Mouse (Mus musculus) natural killer cell, adult 2 months (primary cell): ENCODE measurements around the gene Mcam.

ENCODE experiments used
- DNase-seq, 2 experiments: peaks; one replicate each; pipeline ENCODE4 v3.0.0; 2022; ENCODE audit warnings: low spot score in 2 of 2

Gene Mcam

DNA sequence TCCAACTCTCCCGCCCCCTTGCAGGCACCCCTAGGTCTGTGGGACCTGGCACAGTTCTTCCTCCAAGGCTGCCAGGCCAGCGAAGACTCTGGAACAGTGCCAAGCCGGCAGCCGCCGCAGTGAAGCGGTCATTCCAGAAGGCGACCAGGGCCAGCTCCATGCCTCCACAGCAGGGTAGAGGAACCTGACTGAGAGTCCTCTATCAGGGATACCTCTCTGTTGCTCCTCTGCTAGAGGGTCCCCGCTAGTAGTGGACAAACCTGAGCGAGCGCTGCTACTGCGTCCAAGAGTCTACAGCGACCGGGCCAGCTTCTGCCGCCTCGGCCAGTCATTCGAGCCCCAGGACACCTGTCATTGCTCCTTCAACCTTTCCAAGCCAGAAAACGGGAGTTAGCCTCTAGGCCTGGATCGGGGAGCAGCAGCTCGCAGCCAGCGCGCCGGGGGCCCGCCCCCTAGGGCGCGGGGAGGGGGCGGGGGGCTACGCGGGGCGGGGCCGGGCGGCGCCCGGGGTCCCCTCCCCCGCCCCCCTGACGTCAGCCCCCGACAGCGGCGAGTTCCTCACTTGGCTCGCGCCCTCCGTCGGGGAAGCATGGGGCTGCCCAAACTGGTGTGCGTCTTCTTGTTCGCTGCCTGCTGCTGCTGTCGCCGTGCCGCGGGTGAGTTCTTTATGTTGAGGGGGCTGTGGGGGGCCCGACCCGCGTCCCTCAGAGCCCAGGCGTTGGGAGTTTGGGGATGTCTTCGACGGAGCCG lies at the start of gene Mcam:
Gene Mcam (plus strand): TSS at position 369 of the 750 bp plus-strand sequence.
- DNase-seq, result no peak

DNA sequence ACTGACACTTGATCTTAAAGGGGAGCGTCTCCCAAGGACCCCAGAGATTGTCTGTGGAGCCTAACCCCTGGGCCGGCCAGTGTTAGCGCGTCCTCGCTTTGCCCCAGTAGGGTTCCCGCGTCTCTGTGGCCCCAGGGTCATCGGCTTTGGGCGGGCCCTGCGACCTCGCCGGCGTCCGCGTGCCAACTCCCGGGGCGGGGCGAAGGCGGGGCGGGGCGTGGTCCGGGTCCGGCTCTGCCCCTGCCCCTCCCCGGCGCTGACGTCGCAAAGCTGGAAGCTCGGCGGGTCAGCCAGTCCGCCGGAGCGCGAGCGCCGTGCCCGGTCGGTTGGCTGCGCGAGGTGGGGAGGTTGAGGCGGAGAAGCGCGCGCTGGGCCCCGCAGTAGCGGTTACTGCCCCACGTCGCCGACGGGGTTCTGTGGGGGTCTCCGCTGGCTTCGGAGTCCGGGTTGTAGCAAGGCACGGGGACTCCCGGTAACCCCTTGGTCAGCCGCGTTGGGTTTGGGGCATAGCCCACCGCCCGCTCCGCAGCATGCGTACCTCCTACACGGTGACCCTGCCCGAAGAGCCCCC lies 49.5 kb upstream of the Mcam start:
- DNase-seq, result peak; percentile 75 to 78

DNA sequence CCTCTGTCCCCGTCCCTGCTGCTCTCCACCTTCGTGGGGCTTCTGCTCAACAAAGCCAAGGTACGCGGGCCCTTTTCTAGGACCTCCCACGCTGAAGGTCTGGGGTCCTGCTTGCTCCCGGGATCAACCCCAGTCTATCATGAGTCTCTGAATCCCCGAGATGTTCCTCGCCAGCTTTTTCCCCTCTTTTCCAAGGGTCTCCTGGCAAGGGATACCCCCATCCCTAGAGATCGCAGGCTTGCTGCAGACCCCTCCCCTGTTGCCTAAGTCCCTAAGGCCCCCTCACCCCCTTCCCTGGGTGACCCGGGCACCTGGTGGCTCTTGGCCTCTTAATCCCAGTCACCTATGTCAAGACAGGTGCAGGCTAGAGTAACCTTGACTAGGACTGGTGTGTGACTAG lies 49.0 kb upstream of the Mcam start:
- DNase-seq, result no peak

DNA sequence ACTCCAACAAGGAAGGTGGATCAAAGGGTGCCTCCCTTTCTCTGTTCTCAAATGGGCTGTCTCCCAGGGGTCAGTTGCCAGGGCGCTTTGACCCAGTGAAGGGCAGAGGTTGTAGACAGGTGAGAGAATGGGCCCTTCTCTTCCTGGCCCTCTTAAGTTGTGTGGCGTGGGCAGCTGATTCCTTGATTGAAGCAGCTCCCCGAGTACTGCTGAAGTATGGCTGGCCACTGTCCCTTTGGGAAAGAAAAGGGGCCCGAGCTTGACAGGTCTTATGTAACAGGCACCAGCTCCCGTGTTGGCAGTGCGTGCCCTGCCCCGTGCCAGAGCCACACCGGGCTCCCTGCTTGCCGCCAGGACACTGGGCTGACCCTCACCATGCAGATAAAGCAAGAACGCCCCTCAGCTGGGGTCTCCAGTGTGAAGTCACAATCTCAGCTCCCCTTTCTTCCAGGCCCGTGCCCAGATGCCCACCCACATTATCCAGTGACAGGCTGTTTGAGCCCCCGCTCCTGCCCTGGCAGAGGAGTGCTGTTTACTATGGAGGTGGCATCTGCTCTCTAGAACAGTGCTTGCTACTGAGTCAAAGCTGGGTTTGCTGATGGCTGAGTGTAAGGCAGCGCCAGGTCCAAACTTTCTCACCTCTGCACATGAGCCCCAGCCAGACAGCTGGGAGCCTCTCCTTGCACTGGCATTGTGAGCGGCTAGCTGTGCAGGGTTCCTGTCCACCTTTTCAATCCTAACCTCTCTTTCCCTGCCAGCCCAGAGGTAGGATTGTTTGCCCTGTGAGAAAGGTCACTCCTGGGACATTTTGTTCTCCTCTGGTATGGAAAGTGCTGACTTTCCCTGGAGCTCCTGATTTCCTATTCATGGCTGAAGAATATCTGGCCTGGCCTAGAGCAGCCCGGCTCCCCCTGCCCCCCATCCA lies 48.3 kb upstream of the Mcam start:
- no peak for DNase-seq

DNA sequence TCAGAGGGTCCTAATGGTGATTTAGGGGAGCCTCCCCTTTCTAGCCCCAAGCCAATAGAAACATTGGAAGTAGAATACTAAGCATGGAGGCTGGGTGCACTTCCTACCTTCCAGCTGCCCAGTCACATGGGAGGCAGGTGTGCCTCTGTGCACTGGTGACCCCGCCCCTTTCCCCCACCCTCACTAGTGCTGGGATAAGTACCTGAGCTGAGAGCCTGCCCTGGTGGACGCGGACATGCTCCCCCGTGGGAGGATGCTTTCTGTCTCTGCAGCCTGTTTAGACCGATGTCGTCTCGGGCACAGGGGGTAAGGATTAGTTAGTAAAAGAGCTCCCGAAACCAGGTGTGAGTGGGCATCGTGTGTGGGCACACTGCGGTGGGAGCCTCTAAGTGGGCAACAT lies 47.3 kb upstream of the Mcam start:
- no peak for DNase-seq

DNA sequence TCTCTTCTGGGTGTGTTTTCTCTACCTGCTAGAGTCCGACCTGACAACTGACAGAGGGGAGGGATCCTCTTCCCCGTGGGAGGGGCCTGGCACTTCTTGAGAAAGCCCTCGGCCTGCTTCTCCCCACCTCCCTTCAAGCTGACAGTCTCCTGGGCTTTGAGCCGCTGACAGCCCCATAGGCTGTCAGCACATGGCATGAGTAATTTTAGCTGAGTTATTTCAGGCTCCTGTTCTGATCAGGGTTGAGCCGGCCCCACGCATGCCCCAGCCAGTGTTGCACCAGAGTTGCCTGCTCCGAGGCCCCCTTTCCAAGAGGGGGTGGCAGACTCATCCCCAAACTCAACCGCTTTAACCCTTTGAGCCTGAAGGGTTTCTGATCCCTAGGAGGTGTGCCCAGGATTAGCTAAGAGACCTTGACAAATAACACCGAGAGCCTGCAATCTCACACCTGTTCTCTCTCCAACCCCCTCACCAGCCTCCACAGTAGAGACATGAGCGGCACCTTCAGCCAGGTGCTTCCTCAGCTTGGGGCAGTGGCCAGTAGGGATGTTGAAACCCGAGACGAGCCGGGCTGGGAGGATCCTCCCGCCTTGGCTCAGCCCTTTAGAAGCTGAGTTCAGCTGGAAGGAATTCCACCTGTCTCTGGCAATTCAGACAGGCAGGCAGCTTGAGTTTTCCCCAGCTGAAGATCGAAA lies 46.4 kb upstream of the Mcam start:
- no peak for DNase-seq

DNA sequence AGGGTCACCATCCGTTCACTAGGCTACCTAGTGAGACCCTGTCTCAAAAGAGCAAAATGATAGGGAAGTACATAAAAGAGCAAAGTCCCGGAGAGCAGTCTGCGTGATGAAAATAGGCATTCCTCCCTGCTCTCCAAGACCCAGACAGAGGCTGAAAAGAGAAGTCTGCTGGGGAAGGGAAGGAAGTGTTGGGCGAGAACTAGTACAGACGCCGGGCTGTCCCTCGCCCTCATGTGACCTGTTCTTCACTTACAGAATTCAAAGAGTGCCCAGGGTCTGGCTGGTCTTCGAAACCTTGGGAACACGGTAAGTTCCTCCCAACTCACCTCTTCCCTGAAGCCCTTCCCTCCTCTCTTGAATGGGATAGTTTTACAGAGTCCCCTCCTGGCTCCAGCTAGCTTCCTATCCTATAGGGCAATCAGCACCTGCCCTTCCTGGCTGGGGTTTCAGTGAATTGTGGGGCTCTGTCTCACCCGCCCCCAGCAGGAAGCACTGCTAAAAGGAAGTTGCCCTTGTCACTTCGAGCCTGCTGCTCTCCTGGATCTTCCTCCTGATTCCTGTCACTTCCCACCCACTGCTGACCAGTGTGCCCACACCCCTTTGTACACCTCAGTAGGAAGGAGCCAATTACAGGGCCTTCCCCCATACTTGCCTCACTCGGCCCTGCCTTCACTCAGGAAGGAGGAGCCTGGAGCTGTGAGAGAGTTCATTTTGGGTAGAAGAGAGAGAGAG lies 45.2 kb upstream of the Mcam start:
- DNase-seq, result no peak

DNA sequence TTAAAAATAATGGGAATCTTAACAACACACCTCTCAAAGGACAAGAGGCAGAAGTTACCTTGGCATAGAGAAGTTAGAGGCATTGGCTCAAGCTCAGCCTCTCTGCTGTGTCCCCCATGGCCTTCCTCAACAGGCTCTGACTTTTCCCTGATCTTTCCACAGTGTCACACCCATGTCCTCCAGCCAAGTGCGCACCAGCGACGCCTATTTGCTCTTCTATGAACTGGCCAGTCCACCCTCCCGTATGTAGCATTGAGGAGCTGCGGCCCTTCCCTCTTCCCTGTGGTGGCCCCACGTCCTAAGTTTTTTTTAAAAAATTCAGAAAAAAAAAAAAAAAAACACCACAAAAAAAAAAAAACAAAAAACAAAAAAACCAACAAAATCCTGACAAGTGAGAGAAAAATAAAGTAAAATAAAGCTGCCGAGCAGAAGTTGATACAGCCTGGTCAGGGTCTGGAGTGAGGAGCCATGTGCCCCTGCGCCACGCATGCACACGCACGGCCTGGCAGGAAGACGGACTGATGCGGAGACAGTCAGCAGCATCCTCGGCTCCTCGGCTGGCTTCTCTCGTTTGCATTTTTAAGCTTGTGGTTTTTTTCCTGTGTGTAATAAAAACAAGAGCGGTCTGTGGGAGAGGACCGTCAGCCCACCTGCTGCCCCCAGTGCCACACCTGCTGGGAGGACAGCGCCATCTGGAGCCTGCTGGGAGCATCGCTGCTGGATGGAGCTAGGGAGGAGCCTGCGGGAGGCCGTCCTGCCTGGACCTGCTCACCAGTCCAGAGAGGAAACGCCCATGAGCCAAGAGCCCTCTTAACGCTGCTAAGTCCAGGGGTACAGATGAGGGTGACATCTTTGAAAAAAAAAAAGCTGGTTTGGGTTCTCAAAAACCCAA lies 40.4 kb upstream of the Mcam start:
- peak; percentile 57 to 80 for DNase-seq

DNA sequence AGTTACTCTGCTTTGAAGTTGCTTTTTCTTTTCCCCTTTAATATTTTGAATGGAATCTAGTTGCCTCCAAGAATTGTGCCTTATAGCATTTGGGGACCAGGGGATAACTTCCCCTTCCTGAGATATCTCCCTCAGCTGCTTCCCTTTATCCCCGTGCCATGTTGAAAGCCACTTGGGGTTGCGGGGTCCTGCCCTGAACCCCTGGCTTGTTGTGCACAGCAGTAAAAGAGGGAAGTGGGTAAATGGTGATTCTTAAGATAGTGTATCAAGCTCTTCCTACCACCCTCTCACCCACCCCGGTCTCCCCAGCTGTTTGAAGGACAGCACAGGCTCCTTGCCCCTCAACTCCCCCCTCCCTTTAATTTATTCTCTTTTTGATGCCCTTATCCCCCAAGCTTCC lies 39.5 kb upstream of the Mcam start:
- no peak for DNase-seq

DNA sequence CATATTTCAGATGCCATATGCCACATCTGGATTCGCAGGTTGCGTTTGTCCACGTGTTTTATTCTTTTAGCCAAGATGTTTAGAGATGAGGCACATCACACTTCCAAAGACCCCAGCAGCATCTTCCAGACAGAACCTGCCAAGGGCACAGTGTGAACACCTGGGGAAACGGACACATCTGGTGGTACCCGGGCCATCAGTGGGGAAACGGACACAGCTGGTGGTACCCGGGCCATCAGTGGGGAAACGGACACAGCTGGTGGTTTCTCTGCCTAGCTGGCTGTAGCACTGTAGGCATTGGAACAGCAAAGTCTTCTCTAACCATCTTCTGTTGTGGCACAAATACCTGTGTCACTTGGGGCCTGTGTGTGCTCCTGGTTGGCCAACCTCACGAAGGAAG lies 38.5 kb upstream of the Mcam start:
- DNase-seq, result no peak

DNA sequence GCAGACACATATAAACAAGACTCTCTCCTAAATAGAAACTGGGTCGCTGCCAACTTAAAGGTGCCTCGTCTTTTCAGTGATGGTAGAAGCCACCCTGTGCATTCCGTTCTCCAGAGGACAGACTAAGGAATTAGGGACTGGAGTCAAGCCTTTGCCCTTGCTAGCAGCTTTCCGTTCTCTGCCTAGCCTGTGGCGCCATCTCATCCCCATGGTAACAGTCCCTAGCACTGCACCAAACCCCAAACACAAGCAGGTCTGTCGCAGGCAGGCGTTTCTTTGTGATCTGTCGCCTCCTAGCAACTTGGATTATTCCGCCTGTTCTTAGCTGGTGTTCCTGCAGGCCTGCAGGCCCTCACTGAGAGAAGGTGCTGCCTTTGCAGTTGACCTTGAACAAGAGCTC lies 37.7 kb upstream of the Mcam start:
- no peak for DNase-seq

DNA sequence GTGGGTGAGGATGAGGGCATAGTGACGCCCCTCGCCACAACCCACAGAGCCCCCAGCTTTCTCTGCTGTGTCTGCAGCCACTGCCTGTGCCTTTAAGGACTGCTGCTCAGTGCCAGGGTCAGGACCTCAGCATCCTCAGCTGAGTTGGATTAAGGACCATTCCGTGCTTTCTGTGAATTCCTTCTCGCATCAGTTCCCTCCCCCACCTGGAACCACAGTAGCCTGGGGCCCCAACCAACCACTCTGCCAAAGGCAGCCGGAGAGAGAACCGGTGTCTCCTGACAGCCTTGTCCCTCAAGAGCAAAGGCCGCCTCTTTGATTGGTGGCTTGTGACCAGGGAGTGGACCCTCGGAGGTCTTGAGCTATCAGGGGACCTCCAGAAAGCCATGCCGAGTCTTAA lies 32.8 kb upstream of the Mcam start, which contains the start of gene Mfrp:
Gene Mfrp (plus strand): TSS at position 240 of the 400 bp plus-strand sequence.
- no peak for DNase-seq

DNA sequence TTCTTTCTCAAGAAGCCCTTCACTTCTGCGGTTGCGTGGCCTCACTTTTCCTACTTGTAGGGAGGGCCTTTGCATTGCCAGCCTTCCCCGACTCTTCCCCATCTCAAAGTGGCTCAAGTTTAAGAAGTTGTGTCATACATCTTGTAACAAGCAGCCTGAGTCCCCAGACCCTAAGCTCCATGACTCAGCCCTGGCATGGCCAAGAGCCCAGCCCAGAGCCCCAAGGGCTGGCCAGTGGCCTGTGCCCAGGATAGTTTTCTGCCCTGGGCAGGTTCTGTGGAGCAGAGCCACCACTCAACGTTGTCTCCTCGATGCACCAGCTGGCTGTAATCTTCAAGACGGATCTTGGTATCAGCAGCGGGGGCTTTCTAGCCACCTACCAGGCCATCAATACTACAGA lies 29.4 kb upstream of the Mcam start:
- no peak for DNase-seq

DNA sequence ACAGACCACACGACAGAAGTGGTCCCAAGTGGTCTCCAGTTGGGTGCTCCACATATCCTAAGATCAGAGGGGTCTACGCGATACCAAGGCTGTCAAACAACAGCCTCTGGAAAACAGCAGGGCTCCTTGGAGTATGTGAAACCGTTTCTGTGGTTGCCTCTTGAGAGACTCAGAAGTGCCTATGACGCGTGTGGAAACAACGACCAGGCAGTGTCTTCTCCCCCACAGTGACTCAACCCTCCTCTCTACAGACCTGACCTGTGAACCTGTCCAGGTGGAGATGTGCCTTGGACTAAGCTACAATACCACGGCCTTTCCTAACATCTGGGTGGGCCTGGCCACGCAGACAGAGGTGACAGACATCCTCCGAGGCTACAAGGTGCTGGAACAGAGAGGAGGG lies 28.5 kb upstream of the Mcam start:
- DNase-seq, result no peak

DNA sequence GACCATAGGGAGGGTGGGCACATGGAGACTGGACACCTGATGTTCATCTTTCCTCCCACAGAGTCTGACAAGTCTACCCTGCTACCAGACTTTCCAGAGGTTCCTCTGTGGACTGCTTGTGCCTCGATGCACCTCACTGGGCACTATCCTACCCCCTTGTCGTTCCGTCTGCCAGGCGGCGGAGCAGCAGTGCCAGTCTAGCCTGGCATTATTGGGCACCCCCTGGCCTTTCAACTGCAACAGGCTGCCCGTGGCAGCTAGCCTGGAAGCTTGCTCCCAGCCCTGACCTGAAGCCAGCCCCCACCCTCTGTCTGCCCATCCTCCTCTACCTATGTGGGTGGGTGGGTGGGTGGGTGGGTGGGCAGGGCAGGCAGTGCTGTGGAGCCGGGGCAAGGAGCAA lies 28.1 kb upstream of the Mcam start:
- no peak for DNase-seq

DNA sequence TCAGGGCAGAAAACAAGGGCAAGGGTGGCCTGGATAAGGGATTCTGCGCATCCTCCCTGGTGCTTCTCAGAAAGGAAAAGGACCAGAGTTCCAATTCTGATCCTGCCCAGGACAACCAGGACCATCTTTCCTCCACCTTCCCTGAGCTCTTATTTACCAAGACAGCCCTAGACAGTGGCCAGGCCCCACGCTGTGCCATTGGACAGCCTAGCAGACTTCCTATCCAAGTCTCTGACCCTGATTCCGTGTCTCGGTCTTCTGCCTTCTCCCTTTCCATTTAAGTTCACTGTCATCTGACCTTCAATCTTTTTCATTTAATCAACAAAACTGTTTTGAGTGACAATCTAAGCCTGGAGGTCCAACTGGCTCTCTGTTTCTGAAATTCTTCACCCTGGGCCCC lies 27.7 kb upstream of the Mcam start:
- no peak for DNase-seq

DNA sequence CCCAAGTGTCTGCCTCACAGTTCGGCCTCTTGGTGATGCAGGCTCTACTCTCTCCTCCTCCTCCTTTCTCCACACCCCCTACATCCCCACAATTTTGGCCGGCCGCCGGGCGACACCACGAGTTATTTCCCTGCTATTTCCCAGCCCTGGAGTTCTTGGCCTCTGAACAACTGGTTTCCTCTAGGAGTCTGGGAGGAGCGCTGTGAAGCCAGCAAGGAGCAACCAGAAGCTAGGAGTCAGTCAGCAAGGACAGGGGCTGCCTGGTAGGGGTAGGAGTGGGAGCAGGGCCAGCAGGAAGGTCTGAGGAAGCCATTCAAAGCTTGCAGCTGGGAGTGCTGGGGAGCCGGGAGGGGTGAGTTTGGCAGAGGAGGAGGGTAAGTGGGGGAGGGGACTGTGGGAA lies 27.2 kb upstream of the Mcam start, which contains the start of gene C1qtnf5:
Gene C1qtnf5 (plus strand): TSS at position 136 of the 400 bp plus-strand sequence.
- no peak for DNase-seq

DNA sequence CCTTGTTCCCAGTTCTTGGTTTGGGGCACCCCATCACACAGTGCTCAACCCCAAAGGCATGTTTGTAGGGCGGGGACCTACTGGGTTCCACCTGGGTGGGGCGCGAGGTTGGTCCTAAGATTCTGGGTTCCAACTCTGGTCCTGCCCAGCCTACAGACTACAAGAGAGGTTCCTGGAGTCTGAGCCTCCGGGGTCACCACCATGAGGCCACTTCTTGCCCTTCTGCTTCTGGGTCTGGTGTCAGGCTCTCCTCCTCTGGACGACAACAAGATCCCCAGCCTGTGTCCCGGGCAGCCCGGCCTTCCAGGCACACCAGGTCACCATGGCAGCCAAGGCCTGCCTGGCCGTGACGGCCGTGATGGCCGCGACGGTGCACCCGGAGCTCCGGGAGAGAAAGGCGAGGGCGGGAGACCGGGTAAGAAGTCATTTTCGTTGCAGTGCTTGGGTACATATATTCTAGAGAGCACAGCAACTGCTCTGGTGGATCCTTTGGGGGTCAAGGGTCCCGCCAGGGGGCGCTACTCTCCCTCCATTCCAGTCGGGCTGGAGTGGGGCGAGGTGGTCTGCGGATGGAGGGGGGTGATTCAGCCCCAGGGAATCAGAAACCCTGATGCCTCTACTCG lies 26.6 kb upstream of the Mcam start:
- no peak for DNase-seq

DNA sequence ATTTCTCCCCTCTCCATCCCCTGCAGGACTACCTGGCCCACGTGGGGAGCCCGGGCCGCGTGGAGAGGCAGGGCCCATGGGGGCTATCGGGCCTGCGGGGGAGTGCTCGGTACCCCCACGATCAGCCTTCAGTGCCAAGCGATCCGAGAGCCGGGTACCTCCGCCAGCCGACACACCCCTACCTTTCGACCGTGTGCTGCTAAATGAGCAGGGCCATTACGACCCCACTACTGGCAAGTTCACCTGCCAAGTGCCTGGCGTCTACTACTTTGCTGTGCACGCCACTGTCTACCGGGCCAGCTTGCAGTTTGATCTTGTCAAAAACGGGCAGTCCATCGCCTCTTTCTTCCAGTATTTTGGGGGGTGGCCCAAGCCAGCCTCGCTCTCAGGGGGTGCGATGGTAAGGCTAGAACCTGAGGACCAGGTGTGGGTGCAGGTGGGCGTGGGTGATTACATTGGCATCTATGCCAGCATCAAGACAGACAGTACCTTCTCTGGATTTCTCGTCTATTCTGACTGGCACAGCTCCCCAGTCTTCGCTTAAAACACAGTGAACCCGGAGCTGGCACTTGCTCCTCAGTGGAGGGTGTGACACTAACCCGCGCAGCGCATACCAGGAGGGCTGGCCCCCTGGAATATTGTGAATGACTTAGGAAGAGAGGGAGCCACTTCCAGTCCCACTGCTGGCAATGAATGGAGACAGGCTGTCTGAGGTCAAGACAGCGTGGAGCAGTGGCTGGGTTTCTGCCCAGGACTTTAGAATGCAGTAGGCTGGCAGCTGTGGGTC lies 25.8 kb upstream of the Mcam start:
- DNase-seq, result no peak
